Mouse (Mus musculus) midbrain, embryonic 10.5 days (tissue): ENCODE results near the gene Elavl3. TPM values are rescaled to one million over a fixed set of nuclear protein-coding genes. Genes with fewer than 3 reads are reported as not detected.
A peak's percentile ranks its signal among the peaks of the same experiment; 100 is the strongest.
"Not testable (repeated sequence)": the region's sequence is repeated elsewhere in the genome, so short reads cannot be mapped to it uniquely, and the experiment has no call there.

Experiments
- DNase-seq: peaks from one replicate; pipeline ENCODE4 v3.0.0-alpha.2; 2017; ENCODE audit warnings: low spot score
- H3K27ac ChIP-seq: fragments of 300-500 bp; sonication (generic); replicated peaks from 2 replicates; pipeline ENCODE4 v1.5.1; 2016; ENCODE audit warnings: mild to moderate bottlenecking
- H3K27me3 ChIP-seq: fragments of 300-500 bp; sonication (generic); 2 replicates; pipeline ENCODE4 v1.6.1; 2016; ENCODE audit warnings: low read depth, mild to moderate bottlenecking; ENCODE audit not compliant: poor library complexity, severe bottlenecking
- H3K36me3 ChIP-seq: fragments of 300-500 bp; sonication (generic); 2 replicates; pipeline ENCODE4 v1.6.1; 2016; ENCODE audit warnings: mild to moderate bottlenecking, moderate library complexity
- H3K4me1 ChIP-seq: fragments of 300-500 bp; sonication (generic); 2 replicates; pipeline ENCODE4 v1.6.1; 2016
- H3K4me3 ChIP-seq: fragments of 300-500 bp; sonication (generic); 2 replicates; pipeline ENCODE4 v1.5.1; 2016; ENCODE audit warnings: mild to moderate bottlenecking, moderate library complexity
- H3K9me3 ChIP-seq: fragments of 300-500 bp; sonication (generic); replicated peaks from 2 replicates; pipeline ENCODE4 v1.6.1; 2016; ENCODE audit warnings: mild to moderate bottlenecking
- WGBS: fragments of 180-500 bp; shearing (Covaris S2); methylation state at CpG from one replicate; pipeline ENCODE4 v1.1.7; 2016; 5-methylcytosine and 5-hydroxymethylcytosine counted together
- polyA plus RNA-seq: library from polyadenylated mRNA; unstranded; fragments of >200 nt; fragmentation: Nextera tagmentation; extraction: Ambion mirVana; gene quantifications from 2 replicates; pipeline ENCODE4 v1.2.1, GENCODE M21; 2016

Gene Elavl3
- polyA plus RNA-seq, 1 experiment from 2014 or later: 16.7 TPM

- not testable (repeated sequence) for H3K4me3 ChIP-seq, H3K27ac ChIP-seq, H3K27me3 ChIP-seq, H3K4me1 ChIP-seq, DNase-seq, H3K9me3 ChIP-seq
- peaks cover 58% of the 10 kb centered on the region for H3K36me3 ChIP-seq
- WGBS: 78% methylated on average over 5 of the region's 5 CpGs
Measured at GRCm38 (mm10) chr9:22075778-22076177, 24.0 kb upstream of the Elavl3 start.

GRCm38 (mm10) chr9:22072276-22072675 is 20.5 kb upstream of the Elavl3 start:
- 92% methylated on average over 4 of the region's 4 CpGs for WGBS
- H3K27me3 ChIP-seq: no peaks in the 10 kb centered on the region
- peaks cover 60% of the 10 kb centered on the region for H3K36me3 ChIP-seq
- H3K27ac ChIP-seq: no peak overlapping the region
- peaks cover 20% of the 10 kb centered on the region for H3K4me1 ChIP-seq
- H3K9me3 ChIP-seq: no peaks in the 10 kb centered on the region
- no peak overlapping the region for H3K4me3 ChIP-seq
- no peak for DNase-seq

DNA sequence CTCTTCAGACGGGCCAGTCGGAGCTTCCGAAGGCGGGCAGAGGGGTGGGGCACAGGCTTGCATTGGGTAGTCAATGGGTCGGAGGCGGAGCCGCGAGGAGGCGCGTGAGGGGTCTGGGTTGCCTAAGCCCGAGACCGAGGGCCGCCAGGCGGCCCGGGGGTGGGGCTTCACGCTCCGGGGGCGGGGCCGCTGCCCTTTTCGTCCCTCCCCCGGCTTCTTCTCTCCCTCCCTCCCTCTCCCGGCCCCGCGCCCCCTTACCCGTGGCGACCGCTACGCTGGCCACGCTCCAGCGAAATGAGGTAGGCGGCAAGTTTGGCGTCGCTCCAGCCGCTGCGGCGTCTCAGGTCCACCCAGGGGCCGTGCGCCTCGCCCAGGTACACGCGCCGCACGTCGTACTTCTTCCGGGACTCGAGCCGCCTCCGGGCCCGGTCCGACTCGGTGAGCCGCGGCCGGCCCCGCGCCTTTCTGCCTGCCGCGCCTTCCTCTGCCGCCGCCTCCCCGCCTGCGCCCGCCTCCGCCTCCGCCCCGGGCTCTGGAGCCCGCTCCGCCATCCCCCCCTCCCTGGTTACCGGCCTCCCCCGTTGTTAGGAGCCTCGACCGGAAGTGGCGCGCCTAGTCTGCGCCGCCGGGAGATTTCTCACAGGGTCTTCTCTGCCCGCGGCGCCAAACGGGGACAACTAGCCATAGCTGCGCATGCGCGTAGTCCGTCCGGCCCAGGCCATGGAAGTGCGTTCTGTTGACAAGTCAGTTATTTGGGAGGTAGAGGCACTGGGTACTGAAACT is 19.2 kb upstream of the Elavl3 start, which contains the start of the genes Gm49318 and Zfp653:
Gene Gm49318 (minus strand): TSS at position 469 of the 783 bp plus-strand sequence.
Gene Zfp653 (minus strand): TSS at position 586 of the 783 bp plus-strand sequence.
- Histone ChIP-seq H3K27ac (peak within 1 kb of the TSS; percentile 99), H3K4me1 (peaks cover 20% of the 10 kb centered on the region), H3K9me3 (no peaks in the 10 kb centered on the region), H3K36me3 (peaks cover 62% of the 10 kb centered on the region), H3K4me3 (peak within 1 kb of the TSS; percentile 83), H3K27me3 (no peaks in the 10 kb centered on the region)
- peak; percentile 96 for DNase-seq
- WGBS: under 1% methylated on average over 87 of the region's 87 CpGs

- peaks cover 68% of the 10 kb centered on the region for H3K36me3 ChIP-seq
Measured at GRCm38 (mm10) chr9:22069881-22070553, 18.2 kb upstream of the Elavl3 start.

GRCm38 (mm10) chr9:22067195-22067594 is 15.4 kb upstream of the Elavl3 start:
- WGBS: 91% methylated on average over 5 of the region's 5 CpGs
- Histone ChIP-seq H3K4me3 (no peak overlapping the region), H3K27me3 (no peaks in the 10 kb centered on the region), H3K4me1 (peaks cover 20% of the 10 kb centered on the region), H3K36me3 (peaks cover 69% of the 10 kb centered on the region), H3K27ac (no peak overlapping the region), H3K9me3 (no peaks in the 10 kb centered on the region; the same call in 1 of the 2 replicates)
- DNase-seq: no peak

More at GRCm38 (mm10) chr9:22069881-22070553, 18.2 kb upstream of the Elavl3 start:
- WGBS: 74% methylated on average over 4 of the region's 4 CpGs
- Histone ChIP-seq H3K4me3 (peak overlapping the region; percentile 83), H3K4me1 (peaks cover 20% of the 10 kb centered on the region), H3K27ac (peak overlapping the region; percentile 99), H3K27me3 (no peaks in the 10 kb centered on the region), H3K9me3 (no peaks in the 10 kb centered on the region; the same call in 1 of the 2 replicates)
- DNase-seq: no peak

DNA sequence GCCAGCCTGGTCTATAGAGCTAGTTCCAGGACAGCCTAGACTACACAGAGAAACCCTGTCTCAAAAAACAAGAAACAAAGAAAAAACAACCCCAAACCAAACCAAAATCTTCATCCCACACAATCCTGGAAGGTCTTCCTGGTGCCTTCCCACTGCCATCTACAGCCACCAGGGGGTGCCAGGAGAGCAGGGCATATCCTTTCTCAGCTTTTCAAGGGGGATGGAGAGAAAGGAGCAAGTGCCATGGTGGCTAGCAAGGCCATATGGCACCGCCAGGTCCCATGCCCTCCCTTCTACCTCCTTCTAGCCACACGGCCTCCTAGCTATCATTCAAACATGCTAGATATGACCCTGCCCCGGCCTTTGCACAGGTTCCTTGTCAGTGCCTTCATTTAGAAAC is 14.6 kb upstream of the Elavl3 start:
- Histone ChIP-seq H3K9me3 (no peaks in the 10 kb centered on the region; the same call in 1 of the 2 replicates), H3K4me3 (no peak overlapping the region), H3K36me3 (peaks cover 76% of the 10 kb centered on the region), H3K27me3 (no peaks in the 10 kb centered on the region), H3K4me1 (peaks cover 17% of the 10 kb centered on the region), H3K27ac (no peak overlapping the region)
- WGBS: 79% methylated on average over 3 of the region's 3 CpGs
- peak; percentile 41 for DNase-seq

DNA sequence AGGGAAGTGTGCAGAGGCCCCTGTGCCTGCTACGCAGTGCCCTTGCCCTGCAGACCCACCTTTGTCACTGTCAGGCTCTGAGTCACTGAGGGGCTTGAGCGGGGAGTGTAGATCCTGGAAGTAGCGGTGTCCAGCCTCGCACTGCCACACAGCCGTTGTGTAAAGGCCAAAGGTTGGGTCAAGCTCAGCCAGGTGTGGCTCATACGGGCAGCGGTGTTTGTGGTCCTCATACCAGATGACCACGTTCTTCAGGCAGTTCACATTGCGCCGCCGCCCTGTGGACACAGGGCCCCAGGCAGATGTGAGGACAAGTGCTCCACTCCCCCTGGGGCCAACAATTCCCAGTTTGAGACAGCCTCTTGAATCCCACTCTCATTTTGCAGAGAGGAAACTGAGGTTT is 13.8 kb upstream of the Elavl3 start:
- H3K4me1 ChIP-seq: peaks cover 11% of the 10 kb centered on the region
- H3K27me3 ChIP-seq: no peaks in the 10 kb centered on the region
- no peak overlapping the region for H3K4me3 ChIP-seq
- H3K27ac ChIP-seq: no peak overlapping the region
- H3K9me3 ChIP-seq: no peaks in the 10 kb centered on the region; the same call in 1 of the 2 replicates
- 96% methylated on average over 11 of the region's 11 CpGs for WGBS
- H3K36me3 ChIP-seq: peaks cover 84% of the 10 kb centered on the region
- no peak for DNase-seq

DNA sequence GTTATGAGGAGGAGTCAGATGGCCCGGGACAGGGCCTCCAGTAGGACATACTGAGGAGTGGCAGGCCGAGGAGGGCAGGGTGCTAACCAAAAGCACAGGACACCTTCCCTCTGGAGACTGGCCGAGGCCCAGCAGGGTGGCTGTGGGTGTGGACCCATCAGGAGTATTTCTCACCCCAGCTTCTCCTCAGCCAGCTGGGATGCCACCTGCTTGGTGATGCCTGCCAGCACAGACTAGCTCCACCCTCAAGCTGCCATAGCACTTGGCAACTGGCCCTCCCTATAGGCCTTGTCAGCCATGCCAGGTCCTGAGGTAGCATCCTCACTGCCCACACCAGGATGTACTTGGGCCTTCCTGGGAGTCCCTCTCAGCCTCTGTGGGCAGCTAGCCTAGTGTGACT is 12.5 kb upstream of the Elavl3 start:
- WGBS: 91% methylated on average over 3 of the region's 3 CpGs
- no peak overlapping the region for H3K4me3 ChIP-seq
- H3K27ac ChIP-seq: no peak overlapping the region
- H3K27me3 ChIP-seq: no peaks in the 10 kb centered on the region
- H3K9me3 ChIP-seq: no peaks in the 10 kb centered on the region; the same call in 1 of the 2 replicates
- no peak for DNase-seq
- H3K4me1 ChIP-seq: no peaks in the 10 kb centered on the region
- H3K36me3 ChIP-seq: peaks cover 96% of the 10 kb centered on the region

DNA sequence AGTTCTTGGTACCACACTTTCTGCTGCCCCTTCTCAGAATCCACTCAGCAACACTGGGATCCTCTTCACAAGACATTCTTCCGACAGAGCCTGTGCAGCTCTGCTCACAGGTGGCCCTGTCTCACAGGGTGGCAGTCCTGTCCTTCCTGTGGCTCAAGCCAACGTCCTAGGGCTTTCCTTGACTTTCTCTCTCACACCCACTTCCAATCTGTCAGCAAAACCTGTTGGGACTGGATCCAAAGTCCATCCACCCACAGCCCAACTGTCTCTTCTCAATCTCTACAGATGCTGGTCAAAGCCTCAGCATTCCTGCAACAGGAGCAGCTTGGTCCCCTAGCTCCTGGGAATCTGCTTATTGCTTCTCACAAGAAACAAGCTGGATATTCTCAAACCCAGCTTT is 9.5 kb upstream of the Elavl3 start:
- WGBS: 85% methylated on average over 2 of the region's 2 CpGs
- peaks cover 99% of the 10 kb centered on the region for H3K36me3 ChIP-seq
- no peak overlapping the region for H3K4me3 ChIP-seq
- no peak for DNase-seq
- no peak overlapping the region for H3K27ac ChIP-seq
- no peaks in the 10 kb centered on the region; the same call in 1 of the 2 replicates for H3K9me3 ChIP-seq
- H3K27me3 ChIP-seq: peaks cover 9% of the 10 kb centered on the region; the same call in 1 of the 2 replicates
- H3K4me1 ChIP-seq: no peaks in the 10 kb centered on the region

- peaks cover 41% of the 10 kb centered on the region for H3K27me3 ChIP-seq
- no peak overlapping the region for H3K27ac ChIP-seq
- H3K4me3 ChIP-seq: no peak overlapping the region
- H3K36me3 ChIP-seq: peaks cover 71% of the 10 kb centered on the region
- no peaks in the 10 kb centered on the region for H3K9me3 ChIP-seq
- WGBS: 92% methylated on average over 9 of the region's 9 CpGs
- DNase-seq: no peak
- peaks cover 13% of the 10 kb centered on the region for H3K4me1 ChIP-seq
Measured at GRCm38 (mm10) chr9:22058011-22058424, 6.2 kb upstream of the Elavl3 start.

DNA sequence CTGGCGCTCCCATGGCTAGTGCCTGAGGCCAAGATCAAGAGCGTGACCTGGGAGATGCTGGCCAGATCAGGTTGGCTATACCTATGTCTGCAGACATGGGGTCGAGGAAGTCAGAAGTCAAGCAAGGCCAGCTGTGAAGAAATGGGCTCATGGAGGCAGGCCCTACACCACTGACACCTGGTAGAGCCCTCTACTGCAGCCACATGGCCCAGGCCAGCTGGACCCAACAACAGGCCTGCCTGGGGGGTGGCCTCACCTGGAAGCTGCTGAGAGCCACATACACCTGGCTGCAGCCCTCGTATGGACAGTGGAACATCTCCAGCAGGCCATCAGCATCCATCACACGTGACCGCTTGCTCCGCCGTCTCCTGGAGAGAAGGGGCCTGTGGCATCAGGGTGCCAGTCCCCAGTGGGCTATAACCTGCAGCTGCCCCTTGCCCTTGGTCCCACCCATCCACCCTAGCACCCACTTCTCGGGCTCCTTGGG is 5.3 kb upstream of the Elavl3 start:
- Histone ChIP-seq H3K36me3 (peaks cover 62% of the 10 kb centered on the region), H3K27ac (no peak overlapping the region), H3K4me3 (no peak overlapping the region), H3K9me3 (no peaks in the 10 kb centered on the region), H3K27me3 (peaks cover 51% of the 10 kb centered on the region), H3K4me1 (peaks cover 16% of the 10 kb centered on the region)
- WGBS: 90% methylated on average over 9 of the region's 9 CpGs
- no peak for DNase-seq

DNA sequence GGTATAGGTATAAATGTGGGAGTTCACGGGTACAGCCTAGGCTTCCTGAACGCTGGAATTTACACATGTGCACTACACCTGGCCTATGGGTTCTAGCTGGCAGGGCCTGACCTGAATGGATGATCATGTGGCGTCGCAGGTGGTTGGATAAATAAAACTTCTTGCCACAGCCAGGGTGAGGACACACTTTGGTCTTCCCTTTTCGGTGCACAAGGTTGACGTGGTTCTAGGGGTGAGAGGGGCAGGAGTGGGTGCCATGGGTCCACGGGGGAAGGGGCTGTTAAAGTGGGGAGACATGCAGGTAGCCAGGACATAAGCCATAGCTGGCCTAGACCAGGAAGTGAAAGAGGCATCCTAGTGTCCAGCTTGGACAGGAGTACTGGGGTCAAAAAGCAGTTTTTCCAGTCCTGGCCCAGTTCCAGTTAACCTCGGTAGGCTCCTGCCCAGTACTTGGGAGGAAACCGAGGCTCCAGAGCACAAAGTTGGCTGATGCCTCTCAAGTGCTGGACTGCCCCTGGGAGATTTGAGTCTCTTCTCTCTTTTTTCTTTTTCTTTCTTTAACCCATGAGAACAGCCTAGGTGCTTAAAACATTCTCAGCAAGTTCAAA is 4.6 kb upstream of the Elavl3 start:
- Histone ChIP-seq H3K27ac (no peak overlapping the region), H3K4me1 (peaks cover 23% of the 10 kb centered on the region), H3K9me3 (no peaks in the 10 kb centered on the region), H3K36me3 (peaks cover 55% of the 10 kb centered on the region), H3K4me3 (no peak overlapping the region), H3K27me3 (peaks cover 57% of the 10 kb centered on the region)
- 75% methylated on average over 9 of the region's 9 CpGs for WGBS
- no peak for DNase-seq
